Mouse (Mus musculus) intestine, postnatal 0 days (tissue): ENCODE measurements around the gene Terb2. TPM values are rescaled to one million over a fixed set of nuclear protein-coding genes. Genes with fewer than 3 reads are reported as not detected.

Source experiments
- ATAC-seq: fragments of 200-750 bp; cut with Nextera tagmentation; 2 replicates; pipeline ENCODE4 v1.8.0; 2017; ENCODE audit warnings: mild to moderate bottlenecking, moderate TSS enrichment, moderate library complexity
- H3K27ac ChIP-seq: fragments of 300-500 bp; sonication (generic); 2 replicates; pipeline ENCODE4 v1.5.1; 2014; ENCODE audit warnings: mild to moderate bottlenecking, low read depth, low read length, moderate library complexity
- H3K27me3 ChIP-seq: fragments of 300-500 bp; sonication (generic); replicated peaks from 2 replicates; pipeline ENCODE4 v1.6.1; 2014; ENCODE audit warnings: low read length, mixed read lengths; ENCODE audit not compliant: control insufficient read depth, insufficient read depth
- H3K36me3 ChIP-seq: fragments of 300-500 bp; sonication (generic); 2 replicates; pipeline ENCODE4 v1.6.1; 2014; ENCODE audit warnings: mild to moderate bottlenecking, moderate library complexity; ENCODE audit not compliant: control insufficient read depth, insufficient read depth
- H3K4me1 ChIP-seq: fragments of 300-500 bp; sonication (generic); replicated peaks from 2 replicates; pipeline ENCODE4 v1.6.1; 2014; ENCODE audit warnings: antibody characterized with exemption, low read length, mixed read lengths; ENCODE audit not compliant: control insufficient read depth, insufficient read depth
- H3K4me2 ChIP-seq: fragments of 300-500 bp; sonication (generic); replicated peaks from 2 replicates; pipeline ENCODE4 v1.6.1; 2014; ENCODE audit warnings: low read depth, mild to moderate bottlenecking, moderate library complexity
- H3K4me3 ChIP-seq: fragments of 300-500 bp; sonication (generic); 2 replicates; pipeline ENCODE4 v1.5.1; 2014; ENCODE audit warnings: low read depth, low read length
- H3K9ac ChIP-seq: fragments of 300-500 bp; sonication (generic); 2 replicates; pipeline ENCODE4 v1.6.1; 2014; ENCODE audit warnings: mild to moderate bottlenecking, low read depth, low read length
- H3K9me3 ChIP-seq: fragments of 300-500 bp; sonication (generic); 2 replicates; pipeline ENCODE4 v1.6.1; 2016; ENCODE audit warnings: mixed run types; ENCODE audit not compliant: control insufficient read depth
- CTCF ChIP-seq: sonication (generic); IDR thresholded peaks from 2 replicates; pipeline ENCODE4 v1.5.1; 2016; ENCODE audit warnings: low read depth, mild to moderate bottlenecking, control low read depth, antibody characterized with exemption, moderate library complexity
- WGBS: fragments of 180-500 bp; shearing (Covaris S2); extraction: QIAGEN DNeasy Blood & Tissue Kit; methylation state at CpG from one replicate; pipeline ENCODE4 v1.1.7; 2014; 5-methylcytosine and 5-hydroxymethylcytosine counted together
- polyA plus RNA-seq: library from polyadenylated mRNA; unstranded; fragments of >200 nt; fragmentation: Nextera tagmentation; extraction: Ambion mirVana; gene quantifications from 2 replicates; pipeline ENCODE4 v1.2.1, GENCODE M21; 2015

Terb2 gene
- polyA plus RNA-seq, 1 experiment from 2014 or later: not detected

- no peaks in the 10 kb centered on the region for H3K36me3 ChIP-seq
- 75% methylated on average over 11 of the region's 11 CpGs for WGBS
- no peaks in the 10 kb centered on the region; the same call in 1 of the 2 replicates for H3K4me1 ChIP-seq
- H3K27me3 ChIP-seq: no peaks in the 10 kb centered on the region
- H3K9ac ChIP-seq: no peak overlapping the region
- no peaks in the 10 kb centered on the region for H3K9me3 ChIP-seq
- no peak for TF ChIP-seq CTCF
- no peak overlapping the region for H3K4me3 ChIP-seq
- no peak overlapping the region for H3K27ac ChIP-seq
- H3K4me2 ChIP-seq: peak overlapping the region; percentile 35
- ATAC-seq: peak; percentile 66
Observed at GRCm38 (mm10) chr2:122164293-122164692, 21.8 kb upstream of the Terb2 start.

- no peak for TF ChIP-seq CTCF
- Histone ChIP-seq H3K36me3 (no peaks in the 10 kb centered on the region), H3K4me1 (no peaks in the 10 kb centered on the region), H3K9ac (no peak overlapping the region), H3K9me3 (no peaks in the 10 kb centered on the region), H3K27me3 (no peaks in the 10 kb centered on the region), H3K4me3 (no peak overlapping the region), H3K4me2 (no peak overlapping the region), H3K27ac (no peak overlapping the region)
- no peak for ATAC-seq
- 76% methylated on average over 6 of the region's 6 CpGs for WGBS
Observed at GRCm38 (mm10) chr2:122171292-122171691, 14.8 kb upstream of the Terb2 start.

- Histone ChIP-seq H3K4me2 (no peak overlapping the region), H3K9ac (no peak overlapping the region), H3K27me3 (no peaks in the 10 kb centered on the region), H3K27ac (no peak overlapping the region), H3K4me1 (no peaks in the 10 kb centered on the region), H3K4me3 (no peak overlapping the region), H3K36me3 (no peaks in the 10 kb centered on the region), H3K9me3 (no peaks in the 10 kb centered on the region)
- no peak for ATAC-seq
- no peak for TF ChIP-seq CTCF
- 94% methylated on average over 2 of the region's 2 CpGs for WGBS
Observed at GRCm38 (mm10) chr2:122172188-122172587, 13.9 kb upstream of the Terb2 start.

- H3K27me3 ChIP-seq: no peaks in the 10 kb centered on the region
- H3K9me3 ChIP-seq: no peaks in the 10 kb centered on the region
- H3K27ac ChIP-seq: no peak overlapping the region
- ATAC-seq: no peak
- 69% methylated on average over 8 of the region's 8 CpGs for WGBS
- H3K4me2 ChIP-seq: no peak overlapping the region
- H3K4me3 ChIP-seq: no peak overlapping the region
- H3K9ac ChIP-seq: no peak overlapping the region
- H3K36me3 ChIP-seq: no peaks in the 10 kb centered on the region
- H3K4me1 ChIP-seq: no peaks in the 10 kb centered on the region
- TF ChIP-seq CTCF: no peak
Observed at GRCm38 (mm10) chr2:122180051-122180822, 5.8 kb upstream of the Terb2 start.

GRCm38 (mm10) chr2:122185086-122185485, 986 bp upstream of the Terb2 start:
- no peak overlapping the region for H3K4me2 ChIP-seq
- H3K27me3 ChIP-seq: no peaks in the 10 kb centered on the region
- WGBS: 91% methylated on average over 4 of the region's 4 CpGs
- no peaks in the 10 kb centered on the region for H3K9me3 ChIP-seq
- no peak overlapping the region for H3K4me3 ChIP-seq
- TF ChIP-seq CTCF: no peak
- no peak overlapping the region for H3K9ac ChIP-seq
- ATAC-seq: no peak
- no peaks in the 10 kb centered on the region for H3K36me3 ChIP-seq
- H3K4me1 ChIP-seq: no peaks in the 10 kb centered on the region
- H3K27ac ChIP-seq: no peak overlapping the region

- Histone ChIP-seq H3K36me3 (no peaks in the 10 kb centered on the region), H3K9ac (no peak overlapping the region), H3K9me3 (no peaks in the 10 kb centered on the region), H3K27me3 (no peaks in the 10 kb centered on the region), H3K27ac (no peak overlapping the region), H3K4me3 (no peak overlapping the region), H3K4me1 (no peaks in the 10 kb centered on the region), H3K4me2 (no peak overlapping the region)
- 57% methylated on average over 3 of the region's 3 CpGs for WGBS
- no peak for TF ChIP-seq CTCF
- ATAC-seq: peak; percentile 81
Observed at GRCm38 (mm10) chr2:122186751-122187150, 679 bp downstream of the Terb2 start.

- no peak for TF ChIP-seq CTCF
- no peaks in the 10 kb centered on the region for H3K4me1 ChIP-seq
- H3K27ac ChIP-seq: no peak overlapping the region
- 77% methylated on average over 3 of the region's 3 CpGs for WGBS
- no peaks in the 10 kb centered on the region for H3K36me3 ChIP-seq
- no peak overlapping the region for H3K4me2 ChIP-seq
- ATAC-seq: no peak
- no peak overlapping the region for H3K9ac ChIP-seq
- no peak overlapping the region for H3K4me3 ChIP-seq
- no peaks in the 10 kb centered on the region for H3K27me3 ChIP-seq
- H3K9me3 ChIP-seq: no peaks in the 10 kb centered on the region
Observed at GRCm38 (mm10) chr2:122191849-122192248, 5.8 kb downstream of the Terb2 start.
